Mouse (Mus musculus) forebrain, embryonic 15.5 days (tissue): Measurements from ENCODE around the gene Arxes2. TPM values are rescaled to one million over a fixed set of nuclear protein-coding genes. Genes with fewer than 3 reads are reported as not detected.
"Not testable (repeated sequence)": the region's sequence is repeated elsewhere in the genome, so short reads cannot be mapped to it uniquely, and the experiment has no call there.

Experiments
- ATAC-seq: fragments of 200-750 bp; cut with Nextera tagmentation; replicated peaks from 2 replicates; pipeline ENCODE4 v1.8.0; 2017; ENCODE audit warnings: mild to moderate bottlenecking, moderate TSS enrichment, moderate library complexity
- H3K27ac ChIP-seq: fragments of 300-500 bp; sonication (generic); replicated peaks from 2 replicates; pipeline ENCODE4 v1.5.1; 2015; ENCODE audit warnings: mild to moderate bottlenecking, inconsistent platforms
- H3K27me3 ChIP-seq: fragments of 300-500 bp; sonication (generic); 2 replicates; pipeline ENCODE4 v1.6.1; 2015; ENCODE audit warnings: inconsistent platforms
- H3K36me3 ChIP-seq: fragments of 300-500 bp; sonication (generic); 2 replicates; pipeline ENCODE4 v1.6.1; 2015; ENCODE audit warnings: mild to moderate bottlenecking, inconsistent platforms
- H3K4me1 ChIP-seq: fragments of 300-500 bp; sonication (generic); 2 replicates; pipeline ENCODE4 v1.6.1; 2015; ENCODE audit warnings: inconsistent platforms
- H3K4me2 ChIP-seq: fragments of 300-500 bp; sonication (generic); replicated peaks from 2 replicates; pipeline ENCODE4 v1.6.1; 2015; ENCODE audit warnings: mild to moderate bottlenecking, inconsistent platforms
- H3K4me3 ChIP-seq: fragments of 300-500 bp; sonication (generic); 2 replicates; pipeline ENCODE4 v1.5.1; 2015; ENCODE audit warnings: mild to moderate bottlenecking, inconsistent platforms
- H3K9ac ChIP-seq: fragments of 300-500 bp; sonication (generic); replicated peaks from 2 replicates; pipeline ENCODE4 v1.6.1; 2015; ENCODE audit warnings: mild to moderate bottlenecking, inconsistent platforms
- H3K9me3 ChIP-seq: fragments of 300-500 bp; sonication (generic); 2 replicates; pipeline ENCODE4 v1.6.1; 2016; ENCODE audit warnings: inconsistent platforms
- WGBS: fragments of 180-500 bp; shearing (Covaris S2); methylation state at CpG from one replicate; pipeline ENCODE4 v1.1.7; 2015; ENCODE audit warnings: mixed read lengths; 5-methylcytosine and 5-hydroxymethylcytosine counted together
- polyA plus RNA-seq: library from polyadenylated mRNA; unstranded; fragments of >200 nt; fragmentation: Nextera tagmentation; extraction: Ambion mirVana; gene quantifications from 2 replicates; pipeline ENCODE4 v1.2.1, GENCODE M21; 2015

The Arxes2 gene
- polyA plus RNA-seq, 1 experiment from 2014 or later: 182 TPM

DNA sequence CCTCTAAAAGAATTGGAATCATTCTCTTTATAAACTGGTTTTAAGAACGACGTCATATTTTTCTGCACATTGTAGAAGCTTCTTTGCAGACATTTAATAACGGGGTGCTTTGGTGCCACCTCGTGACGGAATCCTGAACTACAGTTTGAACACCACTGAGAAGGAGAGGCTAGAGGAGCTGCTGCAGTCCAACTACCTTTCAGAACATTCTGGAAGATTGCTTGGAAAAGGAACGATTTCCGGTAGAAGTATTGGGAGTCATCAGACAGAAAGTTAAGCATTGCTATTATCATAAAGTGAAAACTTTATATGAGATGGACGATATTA is 18.4 kb upstream of the Arxes2 start:
- H3K27ac ChIP-seq: no peak overlapping the region

DNA sequence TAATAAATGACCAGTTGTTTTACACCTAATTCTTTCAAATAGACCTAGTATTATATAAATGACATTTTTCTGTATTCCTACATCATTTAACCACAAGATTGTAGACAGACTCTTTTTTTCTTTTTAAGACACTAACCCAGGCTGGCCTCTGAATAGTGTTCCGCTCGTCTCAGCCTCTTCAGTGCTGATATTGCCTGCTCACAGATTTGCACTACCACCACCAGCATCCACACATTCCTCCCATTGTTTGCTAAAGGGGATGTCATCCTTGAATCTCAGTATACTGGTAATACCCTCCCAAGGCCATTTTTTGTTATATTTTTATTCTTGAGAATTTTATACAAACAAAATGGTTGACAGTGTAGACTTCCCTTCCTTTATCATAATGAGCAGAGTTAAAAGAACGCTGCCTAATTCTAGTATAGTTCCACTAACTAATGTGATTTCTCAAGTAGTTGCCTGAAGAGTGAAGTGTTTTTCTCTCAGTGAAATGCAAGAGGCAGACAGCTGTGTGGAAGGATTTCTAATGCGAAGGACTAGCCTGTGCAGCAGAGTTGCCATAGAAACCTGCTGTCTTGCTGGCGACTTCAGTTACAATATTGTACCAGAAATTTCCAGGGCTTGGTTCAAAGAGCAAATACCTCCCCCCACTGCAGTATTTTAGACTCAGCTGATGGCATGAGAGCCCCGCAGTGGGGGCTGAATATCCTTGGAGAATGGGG is 8.9 kb upstream of the Arxes2 start:
- Histone ChIP-seq H3K9ac (no peak overlapping the region), H3K9me3 (no peaks in the 10 kb centered on the region), H3K36me3 (no peaks in the 10 kb centered on the region), H3K4me3 (no peak overlapping the region), H3K4me1 (0 out of 2 replicates have a peak, but pooled peaks cover 3% of the 10 kb centered on the region), H3K27ac (peak overlapping the region; percentile 60), H3K4me2 (no peak overlapping the region), H3K27me3 (no peaks in the 10 kb centered on the region)
- peak; percentile 46; the same call in 1 of the 2 replicates for ATAC-seq
- 51% methylated on average over 6 of the region's 6 CpGs for WGBS

More for the DNA sequence above, 18.4 kb upstream of the Arxes2 start:
- Histone ChIP-seq H3K4me1 (no peaks in the 10 kb centered on the region), H3K9me3 (no peaks in the 10 kb centered on the region), H3K27me3 (no peaks in the 10 kb centered on the region), H3K4me2 (no peak overlapping the region; the same call in 1 of the 2 replicates), H3K36me3 (no peaks in the 10 kb centered on the region), H3K4me3 (no peak overlapping the region), H3K9ac (no peak overlapping the region)
- peak; percentile 81 for ATAC-seq
- 25% methylated on average over 8 of the region's 8 CpGs for WGBS

DNA sequence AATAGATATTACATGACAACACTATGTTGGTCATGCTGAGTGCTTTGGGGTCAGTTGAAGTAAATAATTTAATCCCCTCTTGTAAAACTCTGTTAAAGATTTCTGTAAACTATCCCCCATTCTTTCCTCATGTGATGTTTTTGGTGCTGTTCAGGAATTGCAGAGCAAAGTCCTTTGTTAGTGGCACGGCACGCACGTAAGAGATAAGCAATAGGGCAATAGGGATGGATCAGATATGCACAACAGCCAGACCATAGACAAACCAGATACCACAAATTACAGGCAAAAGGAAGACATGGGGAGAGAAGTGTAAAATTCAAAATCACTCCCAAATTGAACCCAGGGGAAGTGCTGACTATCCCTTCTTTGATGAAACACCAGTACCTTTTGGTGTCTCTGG is 7.4 kb upstream of the Arxes2 start:
- H3K4me1 ChIP-seq: 0 out of 2 replicates have a peak, but pooled peaks cover 3% of the 10 kb centered on the region
- no peak overlapping the region for H3K4me2 ChIP-seq
- H3K9me3 ChIP-seq: no peaks in the 10 kb centered on the region
- no peak overlapping the region for H3K4me3 ChIP-seq
- no peaks in the 10 kb centered on the region for H3K36me3 ChIP-seq
- no peak overlapping the region for H3K27ac ChIP-seq
- H3K9ac ChIP-seq: no peak overlapping the region
- no peaks in the 10 kb centered on the region for H3K27me3 ChIP-seq
- ATAC-seq: no peak
- 94% methylated on average over 3 of the region's 3 CpGs for WGBS

DNA sequence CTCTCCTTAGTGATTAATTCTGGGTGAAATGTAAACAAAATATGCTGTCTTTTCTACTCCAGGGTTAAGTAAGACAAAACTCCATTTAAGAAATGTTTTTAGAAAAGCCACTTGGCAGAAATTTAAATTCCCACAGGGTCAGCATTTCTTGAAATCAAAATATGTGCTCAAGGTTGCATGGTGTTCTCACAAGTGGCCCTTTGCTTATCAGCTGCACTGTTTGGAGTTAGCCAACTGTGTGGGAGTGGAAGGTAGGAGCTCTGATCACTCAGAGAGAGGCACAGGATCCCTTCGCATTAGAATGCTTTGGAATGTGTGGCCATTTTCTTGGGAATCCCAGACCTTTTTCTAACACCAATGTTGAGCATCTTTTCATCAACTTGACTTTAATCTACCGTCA is 3.0 kb upstream of the Arxes2 start:
- H3K27ac ChIP-seq: no peak overlapping the region
- WGBS: 84% methylated on average over 2 of the region's 2 CpGs
- H3K9me3 ChIP-seq: no peaks in the 10 kb centered on the region
- no peaks in the 10 kb centered on the region for H3K4me1 ChIP-seq
- H3K36me3 ChIP-seq: no peaks in the 10 kb centered on the region
- H3K9ac ChIP-seq: no peak overlapping the region
- H3K4me3 ChIP-seq: no peak overlapping the region
- no peak overlapping the region for H3K4me2 ChIP-seq
- ATAC-seq: no peak
- no peaks in the 10 kb centered on the region for H3K27me3 ChIP-seq

DNA sequence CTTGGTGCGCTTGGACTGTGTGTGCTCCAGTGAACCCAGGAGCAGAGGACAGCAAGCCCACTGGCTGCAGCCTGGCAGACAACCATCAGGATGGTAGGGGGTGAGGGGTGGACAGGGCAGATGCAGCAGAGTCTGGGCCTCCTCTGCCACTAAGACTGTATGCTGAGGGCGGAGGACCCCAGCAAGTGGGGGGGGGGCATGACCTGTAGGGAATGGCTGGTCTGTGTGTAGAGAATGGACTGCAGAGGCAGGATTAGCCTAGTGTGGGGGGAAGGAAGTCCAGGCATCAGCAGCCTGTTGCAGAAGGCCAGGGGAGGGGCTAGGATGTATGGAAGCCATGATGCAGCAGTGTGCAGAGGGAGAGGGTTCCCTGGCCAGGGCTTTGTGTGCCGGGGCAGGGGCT is 431 bp upstream of the Arxes2 start:
- not testable (repeated sequence) for H3K9ac ChIP-seq, H3K4me1 ChIP-seq, H3K9me3 ChIP-seq, H3K4me3 ChIP-seq, H3K27me3 ChIP-seq, H3K36me3 ChIP-seq, H3K27ac ChIP-seq
- peak overlapping the region; percentile 15; the same call in 1 of the 2 replicates for H3K4me2 ChIP-seq
- WGBS: 48% methylated on average over 2 of the region's 3 CpGs
- peak; percentile 95 for ATAC-seq

DNA sequence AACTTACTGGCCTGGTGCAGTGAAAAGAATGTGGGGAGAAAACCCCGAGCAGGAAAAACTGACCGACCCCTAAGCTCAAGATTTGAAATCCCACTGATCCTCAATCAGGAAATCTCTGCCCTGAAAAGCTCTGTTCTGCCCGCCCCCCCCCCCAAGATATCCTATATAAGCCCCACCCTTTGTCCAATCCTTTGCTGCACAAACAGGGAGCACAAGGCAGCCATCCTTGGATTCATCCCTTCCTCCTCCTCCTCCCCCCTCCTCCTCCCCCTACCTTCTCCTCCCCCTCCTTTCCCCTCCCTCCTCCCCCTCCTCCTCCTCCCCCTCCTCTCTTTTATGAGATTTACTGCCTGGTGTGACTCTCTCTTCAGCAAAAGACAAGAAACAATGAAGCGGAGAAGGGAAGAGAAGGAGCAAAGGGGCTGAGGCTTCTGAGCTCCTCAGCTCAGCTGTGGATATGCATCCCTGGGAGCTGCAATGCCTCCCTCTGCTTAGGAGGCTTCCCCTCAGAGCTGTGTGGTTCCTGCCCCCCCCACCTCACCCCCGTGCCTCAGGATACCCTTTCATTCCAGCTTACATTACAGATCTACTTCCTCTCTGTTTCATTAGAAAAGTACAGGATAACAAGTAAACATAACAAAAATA is 13.7 kb downstream of the Arxes2 start:
- ATAC-seq: no peak
- Histone ChIP-seq H3K9me3 (no peaks in the 10 kb centered on the region), H3K36me3 (no peaks in the 10 kb centered on the region), H3K9ac (no peak overlapping the region), H3K4me1 (no peaks in the 10 kb centered on the region), H3K4me2 (no peak overlapping the region), H3K27ac (no peak overlapping the region), H3K27me3 (no peaks in the 10 kb centered on the region), H3K4me3 (no peak overlapping the region)
- 35% methylated on average over 4 of the region's 5 CpGs for WGBS

DNA sequence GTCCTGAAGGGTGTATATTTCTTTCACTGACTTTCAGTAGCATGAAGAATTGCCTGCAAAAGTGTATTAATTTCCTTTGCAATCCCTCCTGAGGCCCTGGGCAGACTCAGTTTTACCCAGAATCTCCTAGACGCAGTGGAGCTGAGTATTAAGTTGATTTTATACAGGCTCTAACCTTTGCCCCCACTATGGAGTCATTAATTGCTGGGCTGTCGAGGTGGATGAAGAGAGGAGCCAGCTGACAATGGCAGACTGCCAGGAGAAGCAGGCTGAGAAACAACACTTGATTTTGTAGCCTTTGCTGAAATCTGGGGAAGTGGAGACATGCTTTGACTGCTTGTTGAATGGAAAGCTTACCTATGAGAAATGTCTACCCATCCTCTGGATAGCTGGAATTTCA is 20.8 kb downstream of the Arxes2 start:
- no peaks in the 10 kb centered on the region for H3K36me3 ChIP-seq
- no peak overlapping the region for H3K4me3 ChIP-seq
- no peaks in the 10 kb centered on the region for H3K27me3 ChIP-seq
- no peak overlapping the region for H3K9ac ChIP-seq
- no peak overlapping the region for H3K4me2 ChIP-seq
- no peak overlapping the region for H3K27ac ChIP-seq
- no peak for ATAC-seq
- WGBS: 11% methylated on average over 2 of the region's 2 CpGs
- no peaks in the 10 kb centered on the region for H3K9me3 ChIP-seq
- no peaks in the 10 kb centered on the region for H3K4me1 ChIP-seq

DNA sequence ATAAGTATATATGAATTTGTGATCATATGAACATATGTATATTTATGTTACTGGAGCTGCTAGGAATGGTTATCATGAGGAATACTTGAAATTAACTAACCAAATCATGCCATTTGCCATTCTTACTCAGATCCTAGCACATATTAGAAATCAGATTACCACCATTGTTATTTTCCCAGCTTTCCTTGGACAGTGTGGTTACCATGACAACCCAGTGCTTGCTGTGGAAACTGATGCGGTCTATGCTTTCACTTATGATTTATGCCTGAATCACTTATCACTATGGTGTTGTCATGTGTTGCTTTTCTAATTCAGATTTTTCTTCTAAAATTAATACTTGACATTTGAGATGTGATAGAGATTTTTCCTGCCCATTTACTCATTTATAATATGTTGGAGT is 36.7 kb downstream of the Arxes2 start:
- H3K4me2 ChIP-seq: no peak overlapping the region
- no peak for ATAC-seq
- no peaks in the 10 kb centered on the region for H3K27me3 ChIP-seq
- no peaks in the 10 kb centered on the region for H3K36me3 ChIP-seq
- H3K4me1 ChIP-seq: no peaks in the 10 kb centered on the region
- no peak overlapping the region for H3K27ac ChIP-seq
- H3K9me3 ChIP-seq: no peaks in the 10 kb centered on the region
- WGBS: 66% methylated on average over 1 of the region's 1 CpGs
- no peak overlapping the region for H3K4me3 ChIP-seq
- H3K9ac ChIP-seq: no peak overlapping the region

DNA sequence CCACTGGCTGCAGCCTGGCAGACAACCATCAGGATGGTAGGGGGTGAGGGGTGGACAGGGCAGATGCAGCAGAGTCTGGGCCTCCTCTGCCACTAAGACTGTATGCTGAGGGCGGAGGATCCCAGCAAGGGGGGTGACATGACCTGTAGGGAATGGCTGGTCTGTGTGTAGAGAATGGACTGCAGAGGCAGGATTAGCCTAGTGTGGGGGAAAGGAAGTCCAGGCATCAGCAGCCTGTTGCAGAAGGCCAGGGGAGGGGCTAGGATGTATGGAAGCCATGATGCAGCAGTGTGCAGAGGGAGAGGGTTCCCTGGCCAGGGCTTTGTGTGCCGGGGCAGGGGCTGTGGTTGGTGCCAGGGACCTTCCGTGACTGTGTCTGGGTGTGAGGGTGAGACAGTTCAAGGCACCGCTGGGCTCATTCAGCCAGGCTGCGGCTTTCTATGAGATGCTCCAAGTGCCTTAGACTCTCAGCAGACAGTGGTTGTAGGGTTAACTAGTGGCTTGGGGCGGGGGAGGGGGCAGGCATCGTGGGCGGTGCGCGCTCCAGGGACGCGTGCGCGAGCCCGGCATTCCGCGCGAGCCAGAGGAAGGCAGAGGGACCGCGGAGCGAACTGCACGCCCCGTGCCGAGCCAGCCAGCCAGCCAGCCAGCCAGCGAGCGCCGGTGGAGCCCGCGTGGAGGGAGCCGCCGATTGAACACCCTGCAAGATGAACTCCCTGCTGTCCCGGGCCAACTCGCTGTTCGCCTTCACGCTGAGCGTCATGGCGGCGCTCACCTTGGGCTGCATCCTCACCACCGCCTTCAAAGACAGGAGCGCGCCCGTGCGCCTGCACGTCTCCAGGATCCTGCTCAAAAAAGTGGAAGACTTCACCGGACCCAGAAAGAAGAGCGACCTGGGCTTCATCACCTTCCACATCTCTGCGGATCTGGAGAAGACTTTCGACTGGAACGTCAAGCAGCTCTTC is 39.5 kb downstream of the Arxes2 start, which contains the start of gene Arxes1:
TSS of gene Arxes1 (plus strand) at position 569 of the 965 bp plus-strand sequence.
- H3K36me3 ChIP-seq, H3K27ac ChIP-seq, H3K27me3 ChIP-seq, H3K4me1 ChIP-seq, H3K9me3 ChIP-seq, H3K9ac ChIP-seq: not testable (repeated sequence)
- peak within 1 kb of the TSS; percentile 28 for H3K4me3 ChIP-seq
- peak within 1 kb of the TSS; percentile 35 for H3K4me2 ChIP-seq
- ATAC-seq: peak; percentile 93
- 33% methylated on average over 16 of the region's 49 CpGs for WGBS

DNA sequence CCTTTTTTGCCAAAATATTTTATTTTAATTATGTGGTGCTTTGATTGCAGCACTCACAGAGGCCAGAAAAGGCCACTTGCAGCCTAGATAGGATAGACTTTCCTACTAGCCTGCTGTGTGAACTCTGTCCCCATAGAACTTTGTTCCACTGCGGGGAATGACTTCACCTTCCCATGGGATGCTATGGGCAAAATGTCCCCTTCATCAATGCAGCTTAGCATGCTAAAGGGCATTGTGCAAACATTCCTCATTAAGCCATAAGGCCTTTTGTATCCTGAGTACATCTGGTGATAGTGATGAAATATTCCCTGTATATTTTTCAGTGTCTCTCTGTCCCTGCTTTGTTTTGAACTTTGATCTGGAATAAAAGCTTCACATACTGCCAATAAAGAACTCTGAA is 50.1 kb downstream of the Arxes2 start:
- Histone ChIP-seq H3K36me3 (no peaks in the 10 kb centered on the region), H3K27ac (no peak overlapping the region), H3K4me1 (no peaks in the 10 kb centered on the region), H3K27me3 (no peaks in the 10 kb centered on the region; the same call in 1 of the 2 replicates), H3K9ac (no peak overlapping the region), H3K4me3 (no peak overlapping the region), H3K9me3 (no peaks in the 10 kb centered on the region), H3K4me2 (no peak overlapping the region)
- 81% methylated on average over 1 of the region's 1 CpGs for WGBS
- ATAC-seq: no peak
